Mouse (Mus musculus): ENCODE results near the gene Rrad.

Rrad gene

DNA sequence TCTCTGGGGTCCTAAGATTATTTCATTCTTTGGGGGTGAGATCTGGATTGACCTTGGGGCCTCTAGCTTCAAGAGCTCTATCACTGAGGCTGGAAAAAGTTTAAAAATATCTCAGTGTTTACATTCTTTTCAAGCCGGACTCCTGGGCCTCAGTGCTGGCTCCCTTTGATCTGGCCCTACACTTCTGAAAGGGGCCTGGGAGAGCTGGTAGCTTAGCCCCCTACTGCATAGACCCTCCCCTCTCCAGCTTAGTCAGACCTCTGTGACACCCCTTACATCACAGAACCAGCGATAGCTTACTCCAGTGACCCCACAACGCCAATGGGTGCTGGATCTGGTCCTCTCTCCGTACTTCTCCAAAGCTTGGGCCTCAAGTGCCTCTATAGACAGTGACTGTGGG is 19.5 kb downstream of the Rrad start:
- no peak for DNase-seq

DNA sequence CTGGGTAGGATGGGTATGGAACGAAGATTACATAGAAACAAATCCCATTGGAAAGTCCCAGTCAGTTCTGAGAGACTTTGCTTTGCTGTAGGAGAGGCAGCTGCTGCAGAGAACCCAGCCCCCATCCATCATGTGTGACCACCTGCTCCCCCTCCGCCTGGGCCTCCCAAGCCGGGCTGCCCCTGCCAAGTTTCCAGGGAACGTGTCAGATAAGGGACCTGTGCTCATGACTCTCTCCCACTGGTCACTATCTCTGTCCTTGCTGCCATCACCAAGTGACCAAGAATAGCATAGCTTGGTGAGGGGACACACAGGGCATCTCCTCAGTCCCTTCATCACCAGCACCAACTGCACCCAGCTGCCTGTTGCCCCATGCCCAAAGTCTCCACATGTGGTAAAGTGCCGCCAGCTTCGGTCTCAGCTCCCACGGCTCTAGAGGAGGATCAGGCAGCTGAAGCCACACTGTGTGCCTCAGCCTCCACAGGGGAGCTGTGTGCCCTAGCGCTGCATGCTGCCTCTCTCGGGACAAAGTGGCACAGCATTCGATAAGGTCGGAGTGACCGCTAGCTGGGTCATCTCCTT is 20.9 kb downstream of the Rrad start:
- no peak for DNase-seq

DNA sequence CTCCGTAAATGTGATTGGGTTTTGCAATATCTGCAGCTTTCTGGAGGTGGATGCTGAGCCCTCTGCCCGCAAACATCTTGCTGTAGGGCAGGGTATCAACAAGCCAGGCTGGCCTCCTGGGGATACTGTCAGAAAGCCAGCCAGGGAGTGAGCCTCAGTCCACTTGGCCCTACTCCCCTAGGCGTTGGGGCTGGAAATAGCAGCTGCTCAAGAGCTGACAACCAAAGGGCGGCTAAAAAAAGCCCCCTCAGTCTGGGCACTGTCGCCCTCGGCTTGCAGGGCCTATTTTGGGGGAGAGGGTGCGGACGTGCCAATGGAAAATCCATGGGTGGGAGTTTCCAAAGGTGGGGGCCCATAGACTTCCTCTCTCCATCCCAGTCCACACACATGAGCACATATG is 21.9 kb downstream of the Rrad start:
- DNase-seq, result no peak

GRCm38 (mm10) chr8:104607944-104608343 is 23.2 kb downstream of the Rrad start:
- no peak for DNase-seq

DNA sequence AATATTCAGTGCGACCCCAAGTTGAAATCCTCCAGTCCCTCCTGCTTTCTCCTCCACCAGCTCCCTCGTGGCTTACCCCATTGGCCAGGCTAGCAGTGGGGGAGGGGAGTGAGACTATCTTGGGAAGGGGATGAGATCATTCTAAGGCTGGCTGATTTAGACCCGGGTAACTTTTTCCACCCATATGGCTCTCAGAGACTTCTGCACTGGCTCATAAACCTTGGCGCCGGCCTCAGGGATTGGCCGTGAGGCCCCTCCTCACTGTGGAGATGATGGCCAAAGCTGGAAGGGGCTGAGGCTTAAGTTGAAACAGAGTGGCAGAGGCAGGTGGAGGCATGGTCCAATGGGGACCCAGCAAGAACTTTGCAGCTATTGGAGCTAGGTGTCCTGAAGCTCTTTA is 24.8 kb downstream of the Rrad start:
- no peak for DNase-seq

GRCm38 (mm10) chr8:104603245-104603593 is 27.9 kb downstream of the Rrad start:
- no peak for DNase-seq

- DNase-seq, result peak; percentile 61 to 75
These were observed 28.5 kb downstream of the Rrad start for GRCm38 (mm10) chr8:104602468-104603244.

- DNase-seq, result no peak
These were observed 29.2 kb downstream of the Rrad start for GRCm38 (mm10) chr8:104601941-104602371.

DNA sequence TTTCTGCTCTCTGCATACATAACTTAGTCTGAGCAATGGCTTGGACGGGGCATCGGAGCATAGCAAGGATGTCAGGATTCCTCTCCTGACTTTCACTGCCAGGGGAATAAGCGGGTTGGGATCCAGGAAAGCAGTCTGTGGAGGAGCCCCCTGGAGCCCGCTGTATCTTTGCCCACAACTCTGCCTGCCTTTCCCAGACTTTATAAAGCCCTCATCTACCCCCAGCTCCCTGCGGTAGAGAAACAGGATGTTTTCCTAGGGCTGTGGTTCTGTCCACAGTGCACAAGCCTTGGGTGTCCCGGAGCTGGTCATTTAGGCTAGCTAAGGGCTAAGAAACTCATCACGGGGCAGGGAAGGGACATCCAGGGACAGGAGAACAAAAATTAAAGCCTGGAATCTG is 29.7 kb downstream of the Rrad start:
- no peak for DNase-seq

DNA sequence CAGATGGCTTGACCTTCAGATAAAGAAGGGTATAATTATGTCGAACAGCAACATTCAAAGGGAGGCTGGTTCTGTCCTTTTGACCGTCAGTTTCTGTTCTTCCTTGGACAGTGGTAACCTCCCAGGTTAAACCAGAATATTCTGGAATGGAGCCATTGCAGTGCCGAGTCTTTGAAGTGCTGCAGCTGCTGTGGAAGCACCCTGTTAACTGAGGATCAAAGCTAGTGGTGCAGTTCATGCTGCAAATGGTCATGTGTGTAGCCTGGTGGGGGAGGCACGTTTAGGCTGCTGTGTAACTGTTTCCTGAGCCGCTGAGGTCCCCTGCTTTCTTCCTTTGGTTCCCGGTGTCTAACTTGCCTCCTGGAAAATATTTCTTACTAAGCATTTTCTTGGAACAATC is 32.6 kb downstream of the Rrad start:
- no peak for DNase-seq

GRCm38 (mm10) chr8:104597656-104598055 is 33.5 kb downstream of the Rrad start:
- DNase-seq, result no peak

- no peak for DNase-seq
These were observed 35.2 kb downstream of the Rrad start for GRCm38 (mm10) chr8:104595773-104596536.

DNA sequence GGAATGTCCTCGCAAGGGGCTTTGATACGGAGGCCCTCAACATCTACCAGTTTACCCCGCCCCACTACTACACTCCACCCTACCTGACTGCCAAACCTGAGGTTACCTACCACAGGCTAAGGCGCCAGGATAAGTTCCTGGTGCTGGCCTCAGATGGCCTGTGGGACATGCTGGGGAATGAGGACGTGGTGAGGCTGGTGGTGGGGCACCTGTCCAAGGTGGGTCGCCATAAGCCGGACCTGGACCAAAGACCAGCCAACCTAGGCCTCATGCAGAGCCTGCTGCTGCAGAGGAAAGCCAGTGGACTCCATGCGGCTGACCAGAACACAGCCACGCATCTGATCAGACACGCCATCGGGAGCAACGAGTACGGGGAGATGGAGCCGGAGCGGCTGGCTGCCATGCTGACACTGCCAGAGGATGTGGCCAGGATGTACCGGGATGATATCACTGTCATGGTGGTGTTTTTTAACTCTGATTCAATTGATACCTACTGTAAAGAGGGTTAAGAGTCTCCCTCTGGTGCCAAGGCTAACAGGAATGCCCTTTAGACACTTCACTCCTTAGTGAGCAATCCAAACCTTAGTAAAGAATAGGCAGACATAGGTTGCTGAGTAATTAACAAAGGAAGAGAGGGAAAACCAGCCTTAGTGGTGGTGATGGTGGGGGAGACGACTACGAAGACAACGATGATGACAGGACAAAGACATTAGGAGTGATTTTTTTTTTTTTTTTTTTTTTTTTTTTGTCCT is 36.3 kb downstream of the Rrad start:
- DNase-seq, result no peak

GRCm38 (mm10) chr8:104593536-104594325 is 37.4 kb downstream of the Rrad start:
- no peak for DNase-seq

GRCm38 (mm10) chr8:104592566-104592965 is 38.6 kb downstream of the Rrad start:
- no peak for DNase-seq

DNA sequence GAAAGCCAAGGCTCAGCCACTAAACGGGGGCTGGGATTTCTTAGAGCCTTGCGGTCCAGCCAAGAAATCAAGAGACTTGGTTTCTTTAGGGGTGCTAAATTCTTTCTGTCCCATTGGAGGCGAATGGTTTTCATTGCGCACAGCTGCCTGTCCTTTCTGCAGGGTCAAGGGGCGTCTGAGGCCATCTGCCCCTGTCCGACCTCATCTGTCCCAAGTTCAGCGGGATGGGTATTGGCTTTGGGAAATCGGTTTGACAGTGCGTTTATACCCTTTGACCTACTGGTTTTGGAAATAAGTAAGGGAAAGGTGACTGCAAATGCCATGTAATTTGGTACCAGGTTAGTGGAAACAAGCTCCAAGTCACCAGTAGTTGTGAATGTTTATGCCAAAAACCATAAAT is 39.3 kb downstream of the Rrad start:
- peak in 1 of 2 experiments; percentile 12 for DNase-seq

DNA sequence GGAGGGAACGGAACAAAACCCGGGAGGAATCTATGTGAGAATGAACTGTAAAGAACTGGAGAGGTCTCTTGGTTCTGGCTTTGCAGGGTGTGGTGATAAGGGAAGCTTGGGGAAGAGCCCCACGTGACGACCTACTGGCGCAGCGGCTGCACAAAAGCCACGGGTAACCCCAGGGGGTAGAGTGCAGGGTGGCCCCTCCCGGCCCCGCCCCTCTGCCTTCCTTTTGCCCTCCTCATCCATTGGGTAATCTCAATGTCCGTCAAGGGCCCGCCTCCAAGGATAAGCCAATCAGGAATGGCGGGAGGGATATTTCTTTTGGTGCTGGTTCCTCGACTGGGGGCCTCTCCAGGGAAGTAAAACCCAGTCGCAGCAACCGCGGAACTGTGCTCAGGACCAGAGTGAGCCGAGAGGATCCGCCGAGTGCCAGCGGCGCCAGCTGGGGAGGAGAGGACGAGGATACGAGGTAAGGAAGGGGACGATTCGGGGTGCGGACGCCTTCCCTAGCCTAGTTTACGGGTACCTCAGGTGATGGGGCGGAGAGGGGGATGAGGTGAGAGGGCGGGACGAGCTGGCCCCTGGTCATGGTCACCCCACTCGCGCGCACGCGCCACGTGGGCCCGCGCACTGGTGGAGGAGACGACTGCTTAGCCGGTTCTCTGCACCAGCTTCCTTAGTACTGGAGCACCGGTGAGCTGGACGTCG is 39.8 kb downstream of the Rrad start, which contains the start of gene Pdp2:
Pdp2 (plus strand) TSS at position 319 of the 702 bp plus-strand sequence.
- peak; percentile 84 to 91 for DNase-seq

DNA sequence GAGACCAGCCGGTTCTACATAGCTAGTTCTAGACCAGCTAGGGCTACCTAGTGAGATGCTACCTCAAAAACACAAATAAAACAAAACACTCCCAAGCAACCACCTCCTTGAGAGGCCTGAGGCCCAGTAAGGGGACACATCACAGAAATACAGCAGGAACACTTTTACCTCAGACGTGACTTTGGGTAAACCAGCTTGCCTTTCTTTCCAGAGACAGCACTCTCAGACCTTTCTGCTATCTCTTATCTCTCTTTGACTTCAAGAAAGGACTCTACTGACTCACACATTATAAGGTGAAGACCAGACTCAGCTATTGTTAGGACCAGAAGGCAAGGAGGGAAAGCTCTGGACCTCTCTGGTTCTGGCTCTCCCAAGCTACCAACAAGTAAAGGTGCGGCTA is 40.8 kb downstream of the Rrad start:
- DNase-seq, result no peak

DNA sequence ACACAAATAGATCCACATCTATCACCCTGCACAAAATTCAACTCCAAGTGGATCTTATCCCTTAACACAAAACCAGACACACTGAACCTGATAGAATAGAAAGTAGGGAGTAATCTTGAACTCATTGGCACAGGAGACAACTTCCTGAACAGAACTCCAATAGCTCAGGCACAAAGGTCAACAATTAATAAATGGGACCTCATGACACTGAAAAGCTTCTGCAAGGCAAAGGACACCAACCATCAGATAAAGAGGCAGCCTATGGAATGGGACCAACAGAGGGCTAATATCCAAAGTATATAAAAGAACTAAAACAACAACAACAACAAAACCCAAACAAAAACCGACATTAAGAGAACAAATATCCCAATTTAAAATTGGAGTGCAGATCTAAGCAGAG is 46.6 kb downstream of the Rrad start:
- no peak for DNase-seq
